Mouse (Mus musculus) activated CD4-positive, CD25-positive, alpha-beta regulatory T cell, adult 4 months (primary cell): Measurements from ENCODE around the gene Cep68. TPM values are rescaled to one million over a fixed set of nuclear protein-coding genes. Genes with fewer than 3 reads are reported as not detected.

Experiments
- ATAC-seq: one replicate; pipeline ENCODE4 v1.8.0; 2017
- polyA plus RNA-seq, 2 experiments: library from polyadenylated mRNA; unstranded; fragments of 100-300 nt; shearing (Covaris generic); gene quantifications; one replicate each; pipeline ENCODE4 v1.2.1; 2017

Gene Cep68
- polyA plus RNA-seq, result 10 to 100 TPM in 1 of 2 experiments, 1 to 10 TPM in 1; 9.4 to 11.2 TPM

- peak; percentile 95 for ATAC-seq
Observed at GRCm38 (mm10) chr11:20249296-20250110, at the start of gene Cep68. Gene Cep68 (minus strand): TSS chr11:20249429.

- no peak for ATAC-seq
Observed at GRCm38 (mm10) chr11:20284463-20284862, 35.2 kb upstream of the Cep68 start.

- ATAC-seq, result peak; percentile 83
Observed at GRCm38 (mm10) chr11:20282601-20283219, 33.5 kb upstream of the Cep68 start.

GRCm38 (mm10) chr11:20280982-20281381, 31.8 kb upstream of the Cep68 start:
- no peak for ATAC-seq

GRCm38 (mm10) chr11:20278702-20279101, 29.5 kb upstream of the Cep68 start:
- no peak for ATAC-seq

GRCm38 (mm10) chr11:20277106-20277505, 27.9 kb upstream of the Cep68 start:
- no peak for ATAC-seq

GRCm38 (mm10) chr11:20275974-20276373, 26.7 kb upstream of the Cep68 start:
- no peak for ATAC-seq

- ATAC-seq, result no peak
Observed at GRCm38 (mm10) chr11:20269885-20270284, 20.7 kb upstream of the Cep68 start.

GRCm38 (mm10) chr11:20262628-20263380, 13.6 kb upstream of the Cep68 start:
- peak; percentile 65 for ATAC-seq

GRCm38 (mm10) chr11:20254791-20255190, 5.6 kb upstream of the Cep68 start:
- ATAC-seq, result no peak

- no peak for ATAC-seq
Observed at GRCm38 (mm10) chr11:20253088-20253487, 3.9 kb upstream of the Cep68 start.

- ATAC-seq, result no peak
Observed at GRCm38 (mm10) chr11:20250476-20251178, 1.4 kb upstream of the Cep68 start.

- peak; percentile 45 for ATAC-seq
Observed at GRCm38 (mm10) chr11:20248840-20249239, 389 bp downstream of the Cep68 start.

- ATAC-seq, result peak; percentile 34
Observed at GRCm38 (mm10) chr11:20248277-20248676, 952 bp downstream of the Cep68 start.

GRCm38 (mm10) chr11:20247146-20247855, 1.9 kb downstream of the Cep68 start:
- ATAC-seq, result no peak

- no peak for ATAC-seq
Observed at GRCm38 (mm10) chr11:20246616-20247015, 2.6 kb downstream of the Cep68 start.

- ATAC-seq, result no peak
Observed at GRCm38 (mm10) chr11:20245316-20245715, 3.9 kb downstream of the Cep68 start.

- no peak for ATAC-seq
Observed at GRCm38 (mm10) chr11:20244336-20245290, 4.6 kb downstream of the Cep68 start.

GRCm38 (mm10) chr11:20243214-20243913, 5.9 kb downstream of the Cep68 start:
- no peak for ATAC-seq
